Mouse (Mus musculus): ENCODE results near the gene Trpv2.

- no peak for TF ChIP-seq CTCF (conservative IDR thresholded peaks at IDR 0.05; ENCODE audit: low read length)
- no peak for TF ChIP-seq POU5F1 (IDR thresholded peaks at IDR 0.05; ENCODE audit: borderline replicate concordance, low read length)
- TF ChIP-seq NANOG (IDR thresholded peaks at IDR 0.05; ENCODE audit: borderline replicate concordance, low read length) = no peak
Observed at GRCm38 (mm10) chr11:62630225-62630821, 56.0 kb downstream of the Trpv2 start.
